12 mouse cellular contexts compared by ENCODE assay signal in genomic region chr9:71599861-71600260, GRCm38 (mm10).
"Had no signal": no experiment of that assay in that cellular context is flagged by ENCODE, and none has a peak within 500 bp of the region (broad histone marks: within the 10 kb centered on the region; RNA-seq: fewer than 3 reads in every experiment).

No protein-coding gene starts in this region.

- H3K9me3 ChIP-seq: intestine, embryonic 15.5 days; limb, embryonic 10.5 days; liver, embryonic 15.5 days; lung, embryonic 15.5 days; neural tube, embryonic 12.5 days had no signal

- H3K27me3 ChIP-seq: intestine, embryonic 15.5 days; lung, embryonic 15.5 days; neural tube, embryonic 12.5 days had no signal

- H3K27ac ChIP-seq: intestine, embryonic 15.5 days; layer of hippocampus, adult 2 months; limb, embryonic 10.5 days; liver, embryonic 15.5 days; lung, embryonic 15.5 days; neural tube, embryonic 12.5 days; stomach, postnatal 0 days had no signal

- H3K36me3 ChIP-seq: intestine, embryonic 15.5 days; limb, embryonic 10.5 days; liver, embryonic 15.5 days; lung, embryonic 15.5 days; neural tube, embryonic 12.5 days had no signal

- H3K4me2 ChIP-seq: intestine, embryonic 15.5 days; liver, embryonic 11.5 days; liver, embryonic 15.5 days; lung, embryonic 15.5 days; neural tube, embryonic 12.5 days had no signal

- ATAC-seq: intestine, embryonic 15.5 days had no signal

- H3K4me1 ChIP-seq: intestine, embryonic 15.5 days; liver, embryonic 15.5 days; neural tube, embryonic 12.5 days had no signal

- H3K9ac ChIP-seq: intestine, embryonic 15.5 days; liver, embryonic 15.5 days; lung, embryonic 15.5 days; neural tube, embryonic 12.5 days had no signal

- DNase-seq: kidney, adult 8-10 months; kidney, postnatal 4 days; lung, postnatal 36 days; midbrain, embryonic 14.5 days had no signal

- H3K4me3 ChIP-seq: intestine, embryonic 15.5 days; layer of hippocampus, adult 2 months; limb, embryonic 10.5 days; liver, embryonic 15.5 days; lung, embryonic 15.5 days; neural tube, embryonic 12.5 days had no signal
